Mouse (Mus musculus): ENCODE results near the gene Cd81. TPM values are rescaled to one million over a fixed set of nuclear protein-coding genes. Genes with fewer than 3 reads are reported as not detected.

Gene Cd81
- total RNA-seq, 2 experiments from 2014 or later, result 410 to 413 TPM

DNA sequence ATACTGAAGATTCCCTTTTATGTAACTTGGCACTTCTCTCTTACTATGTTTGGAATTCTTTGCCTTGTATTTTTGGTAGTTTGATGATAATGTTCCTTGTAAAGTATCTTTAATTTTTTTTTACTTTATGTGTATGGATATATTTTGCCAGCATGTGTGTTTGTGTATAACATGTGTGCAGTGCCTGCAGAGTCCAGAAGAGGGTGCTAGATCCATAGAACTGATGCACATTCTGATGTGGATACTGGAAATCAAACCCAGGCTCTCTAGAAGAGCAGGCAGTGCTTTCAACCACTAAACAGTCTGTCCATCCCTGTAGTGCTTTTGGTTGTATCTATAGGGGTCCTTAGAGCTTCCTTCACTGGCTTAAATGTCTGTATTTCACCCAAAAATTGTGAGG lies 62.2 kb downstream of the Cd81 start:
- DNase-seq, result no peak

DNA sequence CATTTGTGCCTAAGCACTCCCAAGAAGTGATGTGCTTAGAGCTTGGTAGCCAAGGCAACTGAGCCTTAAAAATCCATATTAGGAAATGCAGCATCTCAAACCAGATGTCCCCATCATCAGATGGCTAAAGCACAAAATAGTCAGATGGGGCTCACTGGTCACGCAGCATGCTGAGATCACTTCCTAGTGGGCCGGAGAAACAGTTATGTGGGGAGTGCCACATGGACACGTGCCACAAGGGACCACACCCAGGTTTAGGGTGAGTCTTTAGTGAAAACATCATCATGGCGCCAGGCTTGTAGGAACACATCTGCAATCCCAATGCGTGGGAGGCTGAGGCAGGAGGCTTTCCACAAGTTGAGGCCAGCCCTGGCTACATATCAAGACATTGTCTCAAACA lies 64.0 kb downstream of the Cd81 start:
- DNase-seq, result no peak

Other genes starting within 250 kb of the Cd81 start
- not detected for gene Th, start 121.6 kb upstream of the Cd81 start, total RNA-seq (2021)
- gene Ascl2, start 83.5 kb upstream of the Cd81 start, total RNA-seq (2021), result not detected
- 1 to 10 TPM in 1 of 2 experiments, under 1 TPM in 1; 0.69 to 2.6 TPM for gene Tspan32, start 47.7 kb upstream of the Cd81 start, total RNA-seq (2021)
- gene Tssc4, start 16.5 kb downstream of the Cd81 start, total RNA-seq (2021), result 10 to 100 TPM; 13.1 to 14.9 TPM
- under 1 TPM in 1 of 2 experiments, not detected in 1; 0.10 TPM for gene Trpm5, start 41.9 kb downstream of the Cd81 start, total RNA-seq (2021)
- gene Kcnq1, start 53.6 kb downstream of the Cd81 start, total RNA-seq (2021), result 10 to 100 TPM; 33.8 to 36.4 TPM